Mouse (Mus musculus) left cerebral cortex, adult 9 months (tissue): Measurements from ENCODE around the gene Nap1l4.

Experiments used
- DNase-seq, 2 experiments: peaks; one replicate each; pipeline ENCODE4 v3.0.0; 2022; ENCODE audit warnings: low spot score in 2 of 2

The Nap1l4 gene

DNA sequence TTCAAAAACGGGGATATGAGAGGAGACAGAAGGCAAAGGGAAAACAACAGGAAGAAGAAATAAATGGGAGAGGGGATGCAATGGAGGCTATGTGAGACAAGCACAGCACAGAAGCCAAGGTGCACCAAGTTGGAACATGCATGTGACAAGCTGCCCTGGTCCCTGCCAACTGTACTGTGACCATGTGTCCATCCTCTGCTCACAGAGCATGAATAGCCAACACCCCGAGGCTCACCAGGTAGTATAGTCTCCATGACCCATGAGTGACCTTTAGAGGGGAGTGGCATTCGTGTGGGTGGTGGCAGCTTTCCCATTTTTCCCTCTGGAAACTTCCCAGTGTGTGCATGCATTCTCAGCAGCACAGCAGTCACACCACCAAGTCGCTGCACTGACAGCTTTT lies 29.6 kb downstream of the Nap1l4 start:
- no peak for DNase-seq

DNA sequence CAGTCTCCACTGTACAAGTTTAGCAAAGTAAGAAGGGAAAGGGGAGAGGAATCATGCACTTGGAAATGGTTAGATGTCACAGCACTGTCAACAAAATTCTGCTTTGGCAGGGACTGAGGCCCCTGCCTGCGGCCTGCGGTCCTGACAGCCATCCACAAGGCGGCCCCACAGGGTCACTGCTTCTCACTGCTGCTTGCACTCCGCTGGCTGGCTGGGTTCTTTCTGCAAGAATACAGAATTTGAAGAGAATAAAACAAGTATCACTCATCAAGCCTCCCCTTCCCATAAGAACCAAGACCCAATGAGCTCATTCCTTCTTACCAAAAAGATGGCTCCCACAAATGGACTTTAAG lies 34.5 kb downstream of the Nap1l4 start:
- DNase-seq: no peak

DNA sequence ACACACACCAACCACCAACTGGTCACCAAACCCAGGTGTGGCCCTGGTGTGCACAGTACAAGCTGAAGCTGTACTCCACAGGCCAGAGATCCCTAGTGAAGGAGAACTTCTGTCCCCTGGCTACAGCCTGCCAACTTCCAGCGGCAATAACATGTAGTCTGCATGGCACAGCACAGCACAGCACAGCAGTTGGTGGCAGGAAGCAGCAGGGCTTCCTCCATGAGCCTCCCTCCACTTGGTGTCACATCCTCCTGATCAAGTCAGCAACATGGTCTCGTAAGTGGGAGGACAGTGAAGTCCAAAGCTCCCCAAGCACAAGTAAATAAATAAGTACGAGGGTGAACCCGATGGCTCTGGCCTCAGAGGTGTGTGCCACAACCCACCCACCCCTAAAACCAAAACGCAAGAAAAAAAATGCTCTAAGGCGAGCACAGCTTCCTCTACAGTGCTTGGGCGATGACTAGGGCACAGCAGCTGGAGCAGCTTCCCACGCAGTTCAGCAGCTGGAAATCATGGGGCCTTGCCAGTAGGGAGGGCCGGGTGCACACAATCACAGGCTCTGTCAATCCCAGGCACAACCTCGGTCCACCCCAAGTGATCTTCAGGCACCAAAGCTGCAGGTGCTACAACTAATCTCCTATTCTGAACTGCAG lies 35.0 kb downstream of the Nap1l4 start:
- peak in 1 of 2 experiments; percentile 14 for DNase-seq

DNA sequence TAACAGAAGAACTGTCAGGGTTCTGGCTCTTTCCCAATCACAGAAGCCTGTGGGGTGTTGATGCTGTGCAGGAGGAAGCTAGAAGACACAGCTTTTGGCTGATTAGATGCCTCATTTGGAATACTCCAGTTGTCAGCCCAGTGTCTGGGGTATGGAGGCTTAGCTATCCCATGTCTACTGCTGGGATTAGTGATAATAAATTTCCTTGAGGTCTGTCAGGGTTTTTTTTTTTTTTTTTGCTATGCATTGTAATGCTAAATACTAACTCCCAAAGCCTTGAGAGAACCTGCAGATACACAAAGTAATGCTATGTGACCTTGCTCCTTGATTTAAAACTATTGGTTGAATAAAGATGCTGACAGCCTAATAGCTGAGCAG lies 37.6 kb downstream of the Nap1l4 start:
- DNase-seq: no peak

DNA sequence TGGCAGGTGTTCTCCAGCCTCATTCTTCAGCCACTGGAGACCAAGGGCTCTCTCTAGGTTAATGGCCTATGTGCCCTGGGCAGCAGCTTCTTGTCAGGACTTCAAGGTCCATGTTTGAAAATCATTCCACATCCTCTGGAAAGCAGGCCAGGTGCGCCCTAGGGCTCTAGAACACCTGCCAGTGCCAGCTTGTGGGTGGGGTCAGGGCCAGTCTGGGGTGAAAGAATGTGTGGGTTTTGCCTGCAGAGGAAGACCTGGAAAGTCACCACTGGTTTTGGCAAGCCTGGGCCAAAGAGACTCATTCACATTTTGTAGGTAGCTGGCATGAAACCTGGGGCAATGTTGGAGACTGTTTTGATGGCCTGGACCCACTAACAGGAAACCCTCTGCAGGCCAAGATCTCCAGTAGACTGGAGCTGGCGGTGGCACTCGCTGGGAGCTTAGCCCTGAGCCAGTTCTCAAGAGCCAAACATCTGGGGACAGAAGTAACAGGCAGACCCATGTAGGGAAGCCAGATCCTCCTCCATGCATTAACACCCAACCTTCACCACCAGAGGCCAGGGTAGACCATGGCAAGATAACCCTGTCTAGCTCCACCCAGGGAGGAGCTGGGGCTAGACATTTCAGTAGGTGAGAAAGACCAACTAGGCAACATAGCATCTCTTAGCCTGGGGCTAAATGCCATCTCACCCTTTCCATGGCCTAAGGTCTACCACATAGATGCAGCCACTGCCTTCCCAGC lies 38.1 kb downstream of the Nap1l4 start:
- no peak for DNase-seq

DNA sequence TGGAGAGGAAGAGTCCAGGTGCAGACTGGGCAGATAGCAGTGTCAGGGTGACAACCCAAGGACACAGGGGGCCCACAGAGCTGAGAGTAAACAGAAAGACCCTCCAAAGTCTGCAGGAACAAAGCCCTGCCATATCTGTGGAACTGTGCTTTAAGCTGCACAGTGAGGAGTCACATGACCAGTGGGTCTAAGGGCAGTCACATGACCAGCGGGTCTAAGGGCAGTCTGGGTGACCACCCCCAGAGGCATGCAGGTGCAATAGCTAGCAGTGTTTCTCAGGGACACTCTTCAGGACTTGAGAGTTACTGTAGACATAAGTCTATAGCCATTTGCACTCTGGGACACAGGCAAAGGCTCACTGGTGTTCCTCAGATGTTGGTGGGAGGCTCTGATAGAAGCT lies 39.3 kb downstream of the Nap1l4 start:
- DNase-seq: no peak

DNA sequence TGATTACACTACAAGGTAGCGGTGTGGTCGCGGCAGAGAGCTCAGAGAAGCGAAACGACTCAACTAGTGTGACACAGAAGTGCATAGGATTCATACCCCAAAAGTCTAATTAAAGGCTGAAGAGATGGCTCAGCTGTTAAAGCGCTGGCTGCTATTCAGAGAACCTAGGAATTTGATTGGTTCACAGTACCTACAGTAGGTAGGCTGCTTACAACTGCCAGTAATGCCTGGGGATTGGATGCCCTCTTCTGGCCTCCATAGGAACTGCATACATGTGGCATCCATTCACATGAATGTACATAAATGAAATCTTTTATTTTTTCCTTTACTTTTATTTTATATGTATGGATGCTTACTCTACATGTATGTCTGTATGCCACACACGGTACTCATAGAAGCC lies 42.2 kb downstream of the Nap1l4 start:
- peak in 1 of 2 experiments; percentile 49 for DNase-seq

DNA sequence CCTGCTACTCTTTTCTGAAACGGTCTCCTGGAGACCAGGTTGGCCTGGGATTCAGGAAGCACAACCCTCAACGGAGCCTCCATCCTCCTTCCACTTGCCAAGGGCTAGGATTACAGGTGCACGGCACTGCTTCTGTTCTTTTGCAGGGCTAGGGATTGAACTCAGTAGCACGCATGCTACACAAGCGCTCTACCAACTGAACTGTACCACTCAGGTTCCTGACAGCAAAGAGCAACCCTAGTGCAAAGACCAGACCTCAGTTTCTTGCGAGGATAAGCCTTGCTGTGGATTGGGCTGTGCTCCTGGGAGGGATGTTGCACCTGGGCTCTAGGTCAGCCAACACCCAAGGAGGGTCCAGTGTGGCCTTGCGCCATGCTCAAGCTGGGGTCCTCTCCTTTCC lies 42.6 kb downstream of the Nap1l4 start:
- DNase-seq: no peak

DNA sequence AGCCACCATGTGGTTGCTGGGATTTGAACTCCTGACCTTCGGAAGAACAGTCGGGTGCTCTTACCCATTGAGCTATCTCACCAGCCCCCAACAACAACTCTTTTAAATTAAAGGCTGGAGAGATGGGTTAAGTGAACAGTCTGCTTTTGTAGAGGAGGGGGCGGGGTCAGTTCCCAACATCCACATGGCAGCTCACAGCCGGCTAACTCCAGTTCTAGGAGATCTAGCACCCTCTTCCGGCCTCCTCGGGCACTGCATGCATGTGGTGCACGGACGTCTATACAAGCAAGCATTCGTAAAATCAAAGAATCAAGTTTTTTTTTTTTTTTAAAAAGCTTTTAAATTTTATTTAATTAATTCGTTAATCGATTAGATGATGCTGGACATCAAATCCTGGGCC lies 43.1 kb downstream of the Nap1l4 start:
- peak in 1 of 2 experiments; percentile 63 for DNase-seq

DNA sequence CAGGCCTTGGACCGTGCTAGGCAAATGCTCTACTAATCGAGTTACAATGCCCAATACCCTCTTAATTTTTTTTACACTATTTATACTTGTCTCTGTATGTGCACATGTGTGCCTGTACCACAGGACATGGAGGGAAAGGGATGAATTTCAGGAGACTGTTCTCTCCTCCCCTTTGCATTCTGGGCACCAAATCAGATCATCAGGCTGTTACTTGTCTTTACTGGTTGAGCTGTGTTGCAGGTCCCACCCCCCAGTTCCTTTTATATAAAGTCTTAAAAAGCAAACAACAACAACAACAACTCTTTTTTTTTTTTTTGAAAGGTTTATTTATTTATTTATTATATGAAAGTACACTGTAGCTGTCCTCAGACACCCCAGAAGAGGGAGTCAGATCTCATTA lies 43.5 kb downstream of the Nap1l4 start:
- DNase-seq: no peak

DNA sequence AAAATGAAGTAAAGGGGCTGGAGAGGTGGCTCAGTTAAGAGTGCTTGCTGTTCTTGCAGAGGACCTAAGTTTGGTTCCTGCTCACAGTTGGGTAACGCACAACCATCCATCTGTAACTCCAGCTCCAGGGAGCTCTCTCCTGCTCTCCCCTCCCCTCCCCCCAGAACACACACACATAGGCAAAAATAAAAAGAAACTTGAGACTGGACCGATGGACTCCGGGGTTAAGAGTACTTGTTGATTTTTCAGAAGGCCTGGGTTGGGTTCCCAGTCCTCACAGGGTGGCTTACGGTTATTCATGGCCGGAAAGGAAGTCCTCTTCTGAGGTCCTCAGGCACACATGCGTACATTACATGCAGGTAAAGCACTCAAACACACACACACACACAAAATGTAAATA lies 45.0 kb downstream of the Nap1l4 start:
- DNase-seq: no peak

DNA sequence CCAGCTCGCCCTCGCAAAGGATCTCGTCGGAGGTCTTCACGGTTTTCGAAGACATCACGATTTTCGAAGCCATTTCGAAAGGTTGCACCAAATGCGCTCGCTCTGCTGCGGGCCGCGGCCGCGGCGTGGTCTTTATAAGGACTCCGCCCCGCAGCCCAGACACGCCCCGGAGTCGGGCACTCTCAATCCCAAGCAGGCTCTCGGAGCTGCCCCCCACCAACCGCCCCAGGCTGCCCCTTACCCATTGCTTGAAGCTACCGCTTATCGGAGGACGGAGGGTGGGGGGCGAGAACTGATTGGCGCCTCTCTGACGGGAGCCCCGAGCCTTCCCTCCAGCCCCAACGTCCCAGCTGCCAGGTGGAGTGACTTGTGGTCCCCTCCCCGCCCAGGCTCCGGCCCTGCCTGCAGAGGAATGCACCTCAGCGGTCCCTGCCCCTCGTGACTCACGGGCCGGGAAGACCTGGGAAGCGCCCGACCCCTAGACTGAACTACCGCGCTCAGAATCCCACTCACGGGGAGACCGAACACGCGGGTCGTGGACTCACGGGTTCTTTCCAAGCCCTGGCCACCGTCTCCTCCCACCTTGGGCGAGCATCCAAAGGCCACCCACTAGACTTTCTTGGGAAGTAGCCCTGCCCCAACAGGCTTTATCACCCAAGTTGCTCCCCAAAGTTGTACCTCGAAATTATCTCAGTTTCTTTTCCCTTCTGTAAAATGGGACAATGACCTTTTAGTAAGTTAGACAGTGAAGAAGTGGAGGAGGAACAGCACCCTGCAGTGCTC lies 46.3 kb downstream of the Nap1l4 start, which contains the start of gene Phlda2:
Gene Phlda2, minus strand, starts transcription at position 733 of the 783 bp plus-strand sequence.
- no peak for DNase-seq

DNA sequence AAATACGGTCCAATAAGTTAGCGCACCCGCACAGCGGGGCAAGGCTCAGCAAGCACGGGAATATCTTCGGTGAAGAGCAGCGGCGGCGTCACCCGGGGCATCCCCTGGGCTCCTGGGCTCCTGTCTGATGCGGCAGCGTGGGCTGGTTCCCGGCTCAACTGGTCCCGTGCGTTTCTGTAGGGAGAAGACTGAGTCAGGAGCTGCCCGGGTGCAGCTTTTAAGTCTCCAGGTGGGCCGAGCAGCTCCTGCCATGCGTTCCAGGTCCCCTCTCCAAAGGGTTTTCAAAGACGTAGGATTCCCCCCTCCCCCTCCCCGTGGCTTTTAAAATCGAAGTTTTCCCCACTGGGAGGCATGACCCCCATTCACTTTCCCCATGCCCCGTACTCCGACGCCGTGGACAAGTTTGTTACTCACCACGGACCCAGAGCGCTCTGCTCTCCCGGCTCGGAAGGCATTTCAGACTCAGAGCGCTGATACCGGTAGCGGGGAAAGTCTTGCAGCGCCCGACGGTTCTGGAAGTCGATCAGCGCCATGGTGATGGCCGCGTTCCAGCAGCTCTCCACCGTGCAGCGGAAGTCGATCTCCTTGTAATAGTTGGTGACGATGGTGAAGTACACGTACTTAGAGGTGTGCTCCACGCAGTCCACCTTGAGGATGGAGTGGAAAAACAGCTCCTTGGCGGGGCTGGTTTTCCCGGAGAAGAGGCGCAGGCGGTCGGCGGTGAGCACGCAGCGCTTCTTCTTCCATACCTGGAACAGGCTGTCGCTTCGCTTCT lies 47.1 kb downstream of the Nap1l4 start:
- DNase-seq: peak in 1 of 2 experiments; percentile 26

DNA sequence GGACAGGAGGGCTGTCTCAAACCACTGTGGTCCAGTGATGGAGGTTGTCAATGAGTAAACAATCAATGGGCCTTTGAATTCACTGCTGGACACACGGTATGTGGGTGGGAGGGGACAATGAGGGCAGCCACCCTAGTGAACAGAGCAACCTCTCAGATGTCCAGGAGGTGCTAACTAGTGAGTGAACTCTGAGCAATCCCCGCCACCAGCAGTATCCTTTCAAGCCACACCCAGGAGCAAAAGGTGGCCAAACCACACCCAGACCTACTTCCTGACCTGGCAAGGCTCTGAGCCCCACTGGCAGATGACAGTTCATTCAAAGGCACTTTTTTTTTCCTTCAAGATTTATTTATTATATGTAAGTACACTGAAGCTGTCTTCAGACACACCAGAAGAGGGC lies 48.0 kb downstream of the Nap1l4 start:
- DNase-seq: no peak

DNA sequence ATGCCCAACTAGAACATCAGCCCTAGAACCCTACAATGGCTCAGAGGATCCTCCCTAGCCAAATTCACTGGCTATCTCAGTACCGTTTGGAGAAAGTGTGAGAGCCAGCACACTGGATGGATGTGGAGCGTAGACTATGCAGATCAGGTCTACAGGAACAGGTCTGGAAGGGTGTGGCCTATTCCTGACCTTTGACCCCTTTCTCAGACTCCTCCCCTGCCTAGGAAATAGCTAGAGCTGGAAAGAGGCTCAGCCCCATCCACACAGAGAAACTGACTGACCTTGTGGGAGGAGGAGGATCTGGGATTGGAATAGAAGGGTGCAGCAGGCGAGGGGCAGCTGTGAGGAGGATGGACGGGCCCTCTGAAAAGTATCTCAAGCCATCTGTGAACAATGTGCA lies 50.3 kb downstream of the Nap1l4 start:
- DNase-seq: no peak

DNA sequence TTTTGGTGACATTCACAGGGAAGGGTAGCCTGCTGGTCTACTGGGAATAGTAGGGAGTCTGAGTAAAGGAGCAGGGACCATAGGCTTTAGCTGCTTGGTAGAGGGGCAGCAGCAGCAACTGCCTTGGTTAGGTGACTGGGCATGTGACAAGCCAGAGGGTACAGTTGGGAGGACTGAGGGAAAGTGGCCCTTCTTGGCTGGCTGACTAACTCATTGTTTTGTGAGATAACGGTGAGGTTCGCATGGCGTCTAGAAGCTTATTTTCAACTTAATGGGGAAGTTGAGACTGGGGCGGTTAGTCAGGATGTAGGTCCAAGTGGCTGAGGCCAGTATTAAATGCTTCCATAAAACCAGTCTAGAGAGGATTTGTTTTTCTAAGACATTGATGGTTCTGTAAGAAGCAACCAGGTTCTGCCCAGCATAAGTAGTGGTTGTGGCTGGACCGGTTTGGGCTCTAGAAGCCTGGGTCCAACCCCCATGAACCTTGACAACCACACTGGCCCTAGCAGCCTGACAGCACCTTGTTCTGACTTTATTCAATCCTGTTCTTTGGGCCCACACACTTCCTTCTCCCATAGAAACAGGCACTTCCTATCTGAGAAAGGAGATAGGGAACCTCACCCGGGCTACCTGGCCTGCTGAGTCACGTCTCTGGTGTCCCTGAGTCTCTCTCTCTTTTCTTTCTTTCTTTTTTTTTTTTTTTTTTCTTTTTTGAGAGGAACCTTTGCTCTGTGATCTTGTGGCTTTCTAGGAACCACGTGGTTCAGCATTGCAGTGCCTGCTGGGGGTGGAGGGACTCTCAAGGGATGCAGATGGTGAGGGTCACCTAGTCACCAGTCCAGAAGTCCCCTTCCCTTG lies 53.6 kb downstream of the Nap1l4 start:
- DNase-seq: no peak

DNA sequence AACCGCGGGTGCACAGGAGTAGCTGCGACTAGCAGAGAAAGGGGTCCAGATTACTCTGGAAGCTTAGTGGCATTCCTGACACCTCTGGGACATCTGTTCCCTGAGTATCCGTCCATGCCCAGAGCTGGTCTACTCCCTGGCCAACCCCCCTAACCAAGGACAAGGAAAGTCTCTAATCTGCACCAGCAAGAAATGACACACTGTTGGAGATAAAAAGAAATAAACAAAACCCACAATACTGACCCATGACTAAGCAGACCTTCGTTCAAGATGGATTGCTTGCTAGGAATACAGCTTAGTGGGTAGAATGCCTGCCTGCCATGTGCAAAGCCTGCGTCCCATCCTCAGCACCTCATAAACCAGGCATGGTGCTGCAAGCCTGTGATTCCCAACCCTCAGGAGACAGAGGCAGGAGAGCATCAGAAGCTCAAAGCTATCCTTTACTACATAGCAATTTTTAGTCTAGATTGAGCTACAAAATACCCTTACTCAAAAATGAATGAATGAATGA lies 55.2 kb downstream of the Nap1l4 start:
- DNase-seq: no peak

DNA sequence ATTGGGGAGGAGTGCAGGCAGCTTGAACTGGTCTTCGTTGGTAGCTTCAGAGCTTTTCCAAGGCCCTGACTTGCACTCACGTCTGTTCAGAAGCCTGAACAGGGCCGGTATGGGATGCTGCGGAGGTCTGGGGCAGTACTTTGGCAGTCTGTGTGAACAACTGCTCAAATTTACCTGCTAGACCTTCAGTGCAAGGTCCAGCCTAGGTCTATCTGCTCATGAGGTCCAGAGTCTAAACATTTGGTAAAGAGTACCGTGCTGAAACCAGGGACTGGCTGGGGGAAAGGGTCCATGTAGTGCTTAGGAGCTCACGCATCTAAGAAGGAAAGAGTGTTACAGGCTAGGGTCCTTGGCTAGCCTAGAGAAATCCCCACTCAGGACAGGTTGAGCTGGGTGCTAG lies 59.2 kb downstream of the Nap1l4 start:
- no peak for DNase-seq

DNA sequence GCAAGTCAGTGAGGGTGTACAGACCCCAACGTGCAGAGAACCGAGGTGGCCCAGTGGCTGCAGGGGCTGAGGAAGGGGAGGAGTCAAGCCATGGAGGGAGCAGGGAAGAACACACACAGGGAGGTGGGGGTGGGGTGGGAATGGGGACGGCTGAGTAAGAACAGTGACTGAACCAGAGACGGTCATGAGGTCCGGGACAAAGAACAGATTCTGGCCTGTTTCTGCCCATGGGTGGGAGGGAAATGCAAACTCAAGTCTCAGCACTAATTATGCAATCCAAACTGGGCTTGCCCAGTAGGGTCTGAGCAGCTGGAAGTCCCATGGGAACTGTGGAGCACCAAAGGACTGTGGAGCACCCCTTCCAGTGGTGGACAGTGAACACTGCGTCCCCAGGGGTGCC lies 66.4 kb downstream of the Nap1l4 start:
- DNase-seq: no peak

DNA sequence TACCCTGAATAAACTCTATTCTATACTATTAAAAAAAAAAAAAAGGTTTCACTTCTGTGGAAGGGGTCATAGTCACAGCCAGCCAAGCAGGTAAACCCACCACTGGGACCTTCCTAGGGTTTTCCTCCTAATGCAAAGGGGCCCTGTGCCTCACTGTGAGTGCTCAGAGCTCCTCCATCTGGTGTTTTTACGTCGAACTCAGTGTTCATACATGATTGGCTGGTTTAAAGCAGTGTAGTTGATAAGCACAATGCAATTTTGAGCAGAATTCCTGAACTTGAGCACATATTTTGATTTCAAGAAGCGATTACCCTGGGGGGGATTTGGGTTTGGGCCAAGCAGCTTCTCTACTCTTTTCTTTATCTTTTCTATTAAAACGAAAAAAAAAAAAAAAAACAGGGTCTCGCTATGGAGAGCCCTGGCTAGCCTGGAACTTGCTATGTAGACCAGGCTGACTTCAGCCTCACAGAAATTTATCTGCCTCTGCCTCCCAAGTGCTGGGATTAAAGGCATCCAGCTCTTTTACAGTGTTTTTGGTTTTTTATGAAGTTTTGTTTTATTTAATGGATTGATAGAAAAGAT lies 67.0 kb downstream of the Nap1l4 start:
- no peak for DNase-seq

DNA sequence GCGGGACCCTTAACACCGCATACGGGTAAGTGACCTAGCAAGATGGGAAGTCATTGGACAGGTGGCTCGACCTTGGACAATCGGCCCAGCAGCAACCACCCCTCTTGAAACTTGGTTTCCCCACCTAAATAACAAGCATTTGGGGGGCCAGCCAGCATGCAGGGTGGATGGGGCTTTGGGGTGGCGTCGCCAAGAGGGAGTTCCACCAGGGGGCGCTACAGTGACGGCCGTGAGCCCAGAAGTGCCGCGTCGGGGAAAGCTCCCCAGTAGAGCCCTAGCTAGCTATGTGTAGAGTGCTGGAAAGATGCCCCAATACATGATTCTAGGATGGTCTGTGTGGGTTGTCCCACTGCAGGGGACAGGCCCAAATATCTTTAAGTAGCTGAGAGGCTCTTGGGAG lies 68.4 kb downstream of the Nap1l4 start:
- DNase-seq: no peak
